Mouse (Mus musculus) hindbrain, embryonic 11.5 days (tissue): ENCODE results near the gene AC170998.1. TPM values are rescaled to one million over a fixed set of nuclear protein-coding genes. Genes with fewer than 3 reads are reported as not detected.

ENCODE experiments used
- ATAC-seq: fragments of 200-750 bp; cut with Nextera tagmentation; 2 replicates; pipeline ENCODE4 v1.8.0; 2017; ENCODE audit warnings: mild to moderate bottlenecking, moderate TSS enrichment, moderate library complexity; ENCODE audit not compliant: low FRiP score
- DNase-seq: peaks from one replicate; pipeline ENCODE4 v3.0.0-alpha.2; 2015; ENCODE audit warnings: low spot score
- H3K27ac ChIP-seq: fragments of 300-500 bp; sonication (generic); 2 replicates; pipeline ENCODE4 v1.5.1; 2014; ENCODE audit warnings: mild to moderate bottlenecking, low read depth, low read length
- H3K27me3 ChIP-seq: fragments of 300-500 bp; sonication (generic); 2 replicates; pipeline ENCODE4 v1.6.1; 2014; ENCODE audit warnings: mild to moderate bottlenecking, low read length, moderate library complexity, mixed read lengths; ENCODE audit not compliant: control insufficient read depth, insufficient read depth
- H3K36me3 ChIP-seq: fragments of 300-500 bp; sonication (generic); 2 replicates; pipeline ENCODE4 v1.6.1; 2014; ENCODE audit warnings: mild to moderate bottlenecking, low read length, moderate library complexity, mixed read lengths; ENCODE audit not compliant: control insufficient read depth, insufficient read depth
- H3K4me1 ChIP-seq: fragments of 300-500 bp; sonication (generic); replicated peaks from 2 replicates; pipeline ENCODE4 v1.6.1; 2014; ENCODE audit warnings: low read length, mixed read lengths; ENCODE audit not compliant: control insufficient read depth, insufficient read depth
- H3K4me2 ChIP-seq: fragments of 300-500 bp; sonication (generic); replicated peaks from 2 replicates; pipeline ENCODE4 v1.6.1; 2014; ENCODE audit warnings: mild to moderate bottlenecking, low read depth, low read length
- H3K4me3 ChIP-seq: fragments of 300-500 bp; sonication (generic); 2 replicates; pipeline ENCODE4 v1.5.1; 2014; ENCODE audit warnings: low read depth, low read length
- H3K9ac ChIP-seq: fragments of 300-500 bp; sonication (generic); 2 replicates; pipeline ENCODE4 v1.6.1; 2014; ENCODE audit warnings: low read depth, low read length
- H3K9me3 ChIP-seq: fragments of 300-500 bp; sonication (generic); 2 replicates; pipeline ENCODE4 v1.6.1; 2016; ENCODE audit warnings: low read length; ENCODE audit not compliant: control insufficient read depth
- WGBS: fragments of 180-500 bp; shearing (Covaris S2); extraction: QIAGEN DNeasy Blood & Tissue Kit; methylation state at CpG from one replicate; pipeline ENCODE4 v1.1.7; 2014; 5-methylcytosine and 5-hydroxymethylcytosine counted together
- polyA plus RNA-seq: library from polyadenylated mRNA; unstranded; fragments of >200 nt; fragmentation: Nextera tagmentation; extraction: Ambion mirVana; gene quantifications from 2 replicates; pipeline ENCODE4 v1.2.1, GENCODE M21; 2014

AC170998.1 gene
- polyA plus RNA-seq, 1 experiment from 2014 or later = 1.5 TPM

DNA sequence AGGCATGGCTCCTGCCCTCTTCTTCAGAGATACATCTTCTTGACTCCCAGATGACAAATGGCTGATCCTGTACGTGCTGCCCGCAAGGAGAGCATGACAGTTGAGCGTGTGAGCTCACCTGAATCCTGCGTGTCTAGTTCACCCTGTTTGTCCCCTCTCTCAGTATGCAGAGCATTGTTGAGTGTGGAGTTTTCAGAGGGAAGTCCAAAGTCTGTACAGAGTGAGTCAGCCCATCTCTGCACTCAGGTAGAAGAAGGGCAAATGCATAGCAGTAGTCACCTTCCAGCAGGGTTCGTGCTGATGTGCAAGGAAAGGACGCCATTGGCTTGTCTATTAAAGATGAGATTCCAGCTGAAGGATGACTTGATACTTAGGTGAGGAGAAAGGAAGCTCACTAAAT lies 13.4 kb downstream of the AC170998.1 start:
- Histone ChIP-seq H3K9me3 (no peaks in the 10 kb centered on the region), H3K4me1 (no peaks in the 10 kb centered on the region), H3K4me2 (no peak overlapping the region), H3K27me3 (no peaks in the 10 kb centered on the region), H3K4me3 (no peak overlapping the region), H3K27ac (no peak overlapping the region), H3K36me3 (0 out of 2 replicates have a peak, but pooled peaks cover 6% of the 10 kb centered on the region), H3K9ac (no peak overlapping the region)
- no peak for DNase-seq
- WGBS = 95% methylated on average over 6 of the region's 6 CpGs
- ATAC-seq = no peak

DNA sequence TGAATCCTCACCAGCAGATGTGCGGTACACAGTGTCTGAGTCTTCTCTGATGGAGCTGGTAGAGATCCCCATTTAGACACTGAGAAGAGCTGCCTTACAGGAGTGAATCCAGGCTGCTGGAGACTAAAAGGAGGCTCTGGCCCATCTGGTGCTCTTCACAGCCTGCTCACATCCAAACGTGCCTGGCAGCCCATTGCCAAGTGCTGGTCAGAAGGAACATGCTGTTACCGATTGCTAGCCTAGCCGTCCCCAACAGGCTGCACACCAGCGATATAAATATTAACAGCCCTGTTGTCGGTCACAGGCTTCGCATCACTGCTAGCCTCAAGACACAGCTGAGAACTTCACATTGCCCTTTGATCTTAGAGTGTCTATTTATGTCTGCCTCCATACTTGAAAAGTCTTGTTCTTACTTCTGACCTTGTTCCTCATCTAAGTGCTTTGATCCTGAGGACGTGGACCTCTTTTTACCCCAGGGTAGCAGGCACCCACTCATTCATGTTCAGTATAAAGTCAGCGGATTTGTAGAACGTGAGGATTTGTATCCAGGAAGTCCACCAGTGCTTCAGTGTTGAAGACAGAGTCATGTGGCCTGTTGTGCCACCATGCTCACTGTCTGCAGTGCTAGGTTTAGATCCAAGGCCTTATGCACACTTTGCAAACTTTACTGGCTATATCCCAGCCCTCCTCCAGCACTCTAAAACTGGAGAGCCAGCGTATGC lies 17.4 kb downstream of the AC170998.1 start:
- Histone ChIP-seq H3K27ac (no peak overlapping the region), H3K4me1 (no peaks in the 10 kb centered on the region), H3K27me3 (no peaks in the 10 kb centered on the region), H3K4me3 (no peak overlapping the region), H3K9me3 (no peaks in the 10 kb centered on the region), H3K4me2 (no peak overlapping the region), H3K36me3 (0 out of 2 replicates have a peak, but pooled peaks cover 10% of the 10 kb centered on the region), H3K9ac (no peak overlapping the region)
- no peak for ATAC-seq
- DNase-seq = no peak
- WGBS = 95% methylated on average over 11 of the region's 11 CpGs

DNA sequence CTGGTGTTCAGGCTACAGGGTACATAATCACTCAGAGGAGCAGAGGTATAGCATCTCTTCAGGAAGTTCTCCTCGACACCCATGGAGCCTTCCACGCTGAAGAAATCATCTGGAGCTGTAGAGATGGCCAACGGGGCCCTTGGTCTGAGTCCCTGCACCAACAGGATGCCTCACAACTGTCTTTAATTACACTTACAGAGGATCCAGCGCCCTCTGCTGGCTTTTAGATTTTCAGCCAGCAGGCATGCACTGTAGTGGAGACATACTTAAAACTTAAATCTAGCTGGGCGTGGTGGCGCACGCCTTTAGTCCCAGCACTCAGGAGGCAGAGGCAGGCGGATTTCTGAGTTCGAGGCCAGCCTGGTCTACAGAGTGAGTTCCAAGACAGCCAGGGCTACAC lies 18.0 kb downstream of the AC170998.1 start:
- Histone ChIP-seq H3K4me1 (no peaks in the 10 kb centered on the region), H3K4me3 (no peak overlapping the region), H3K36me3 (0 out of 2 replicates have a peak, but pooled peaks cover 10% of the 10 kb centered on the region), H3K27ac (no peak overlapping the region), H3K9me3 (no peaks in the 10 kb centered on the region), H3K9ac (no peak overlapping the region), H3K4me2 (no peak overlapping the region), H3K27me3 (no peaks in the 10 kb centered on the region)
- DNase-seq = peak; percentile 21
- no peak for ATAC-seq
- WGBS = 91% methylated on average over 9 of the region's 9 CpGs

DNA sequence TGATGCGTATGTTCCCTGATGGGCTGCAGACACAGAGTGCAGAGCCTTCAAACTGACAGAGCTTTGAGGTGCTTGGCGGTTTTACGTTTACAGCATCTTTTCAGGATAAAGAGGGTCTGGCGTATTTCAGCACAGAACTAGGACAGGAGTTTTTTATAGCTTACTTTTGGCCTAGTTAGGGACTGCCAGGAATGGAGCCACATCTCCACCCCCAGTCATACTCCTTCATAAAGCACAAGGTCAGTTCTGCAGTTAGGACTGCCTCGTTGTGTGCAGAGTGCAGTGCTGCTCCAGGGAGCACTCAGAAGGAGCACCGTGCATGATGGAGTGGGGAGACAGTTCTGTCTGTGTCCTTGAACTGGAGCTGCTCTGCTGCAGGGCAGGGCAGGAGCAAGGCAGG lies 19.9 kb downstream of the AC170998.1 start:
- 95% methylated on average over 6 of the region's 6 CpGs for WGBS
- H3K27ac ChIP-seq = no peak overlapping the region
- no peak overlapping the region for H3K4me2 ChIP-seq
- no peak overlapping the region for H3K9ac ChIP-seq
- no peaks in the 10 kb centered on the region for H3K4me1 ChIP-seq
- no peak for DNase-seq
- ATAC-seq = no peak
- H3K9me3 ChIP-seq = no peaks in the 10 kb centered on the region
- 0 out of 2 replicates have a peak, but pooled peaks cover 10% of the 10 kb centered on the region for H3K36me3 ChIP-seq
- H3K27me3 ChIP-seq = no peaks in the 10 kb centered on the region
- no peak overlapping the region for H3K4me3 ChIP-seq

DNA sequence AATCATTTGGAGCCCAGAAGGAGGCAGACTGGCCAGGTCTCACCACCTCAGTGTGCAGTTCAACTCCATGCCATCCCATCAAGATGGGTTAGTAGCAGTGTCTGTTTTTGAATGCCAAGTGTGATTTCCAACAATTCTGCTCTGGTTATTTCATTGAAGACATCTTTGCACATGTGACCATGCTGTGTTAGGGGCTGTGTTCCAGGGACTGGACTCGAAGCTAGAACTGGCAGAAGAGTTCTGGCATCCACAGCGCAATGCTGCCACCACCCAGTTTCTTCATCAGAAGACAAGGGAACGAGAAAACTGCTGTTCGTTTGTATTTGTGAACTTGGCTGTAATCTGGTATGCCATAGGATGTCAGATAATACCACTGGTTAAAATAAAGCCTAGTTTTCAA lies 22.1 kb downstream of the AC170998.1 start:
- no peaks in the 10 kb centered on the region for H3K4me1 ChIP-seq
- H3K4me2 ChIP-seq = no peak overlapping the region
- no peak overlapping the region for H3K4me3 ChIP-seq
- no peak for ATAC-seq
- no peak overlapping the region for H3K9ac ChIP-seq
- H3K27ac ChIP-seq = no peak overlapping the region
- no peaks in the 10 kb centered on the region for H3K9me3 ChIP-seq
- no peaks in the 10 kb centered on the region for H3K27me3 ChIP-seq
- WGBS = 95% methylated on average over 4 of the region's 4 CpGs
- no peak for DNase-seq
- 0 out of 2 replicates have a peak, but pooled peaks cover 10% of the 10 kb centered on the region for H3K36me3 ChIP-seq

DNA sequence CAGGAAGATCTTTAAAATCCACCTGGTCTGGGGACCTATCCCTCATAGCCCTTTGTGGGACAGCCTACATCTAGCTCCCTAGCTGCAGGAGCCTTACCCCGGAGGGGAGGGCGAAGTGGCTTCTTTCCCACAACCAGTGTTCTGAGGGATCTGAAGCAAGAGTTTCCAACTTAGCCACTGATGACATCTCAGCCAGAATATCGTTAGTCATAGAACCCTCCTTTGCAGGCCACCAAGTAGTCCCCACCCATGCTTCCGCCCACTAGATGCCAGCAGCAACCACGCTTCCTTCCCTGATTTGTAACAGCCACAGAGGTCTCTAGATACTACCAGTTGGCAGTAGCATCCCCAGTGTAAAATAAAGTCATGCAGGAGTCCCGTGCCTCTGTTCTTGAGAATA lies 24.7 kb downstream of the AC170998.1 start:
- Histone ChIP-seq H3K27ac (no peak overlapping the region), H3K4me2 (no peak overlapping the region), H3K9me3 (no peaks in the 10 kb centered on the region), H3K4me1 (no peaks in the 10 kb centered on the region), H3K36me3 (no peaks in the 10 kb centered on the region), H3K4me3 (no peak overlapping the region), H3K9ac (no peak overlapping the region), H3K27me3 (no peaks in the 10 kb centered on the region)
- DNase-seq (no peak), ATAC-seq (no peak)
- 85% methylated on average over 6 of the region's 6 CpGs for WGBS

DNA sequence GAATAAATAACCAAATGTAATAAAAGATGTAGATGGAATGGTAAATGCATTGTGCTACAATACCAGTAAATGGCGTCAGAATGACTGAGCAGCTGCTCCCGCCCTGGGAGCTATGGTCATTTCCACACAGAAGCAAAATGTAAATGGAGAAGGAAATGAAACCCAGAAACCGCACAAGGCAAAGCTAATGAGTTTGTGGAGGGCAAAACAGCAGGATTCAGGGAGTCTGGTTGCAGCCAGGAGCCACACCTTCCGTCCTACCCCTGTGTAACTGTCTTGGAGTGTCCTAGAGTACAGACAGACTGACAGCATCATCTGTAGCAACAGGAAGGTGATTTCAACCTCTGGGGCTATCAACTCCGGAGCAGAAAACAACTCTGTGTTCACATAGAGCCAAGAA lies 30.6 kb downstream of the AC170998.1 start:
- DNase-seq = no peak

DNA sequence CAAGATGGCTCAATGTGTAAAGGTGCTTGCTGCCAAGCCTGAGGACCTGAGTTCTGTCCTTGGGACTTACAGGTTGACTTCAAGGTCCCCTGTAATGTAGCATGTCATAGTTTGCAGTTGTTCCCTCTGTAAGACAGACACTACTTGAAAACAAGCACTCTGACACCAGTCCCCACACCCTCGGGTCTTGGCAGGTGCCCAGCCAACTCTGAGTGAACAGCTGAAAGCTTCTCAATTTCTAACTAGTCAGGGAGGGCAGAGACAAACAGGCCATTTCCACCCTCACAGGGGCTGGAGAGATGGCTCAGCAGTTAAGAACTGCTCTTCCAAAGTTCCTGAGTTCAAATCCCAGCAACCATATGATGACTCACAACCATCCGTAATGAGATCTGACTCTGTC lies 31.6 kb downstream of the AC170998.1 start:
- Histone ChIP-seq H3K36me3 (no peaks in the 10 kb centered on the region), H3K27ac (no peak overlapping the region), H3K4me3 (no peak overlapping the region), H3K4me1 (no peaks in the 10 kb centered on the region), H3K9me3 (no peaks in the 10 kb centered on the region), H3K27me3 (no peaks in the 10 kb centered on the region), H3K4me2 (no peak overlapping the region), H3K9ac (no peak overlapping the region)
- WGBS = 86% methylated on average over 2 of the region's 2 CpGs
- DNase-seq = no peak
- ATAC-seq = no peak

More for the DNA sequence above, 30.6 kb downstream of the AC170998.1 start:
- H3K4me2 ChIP-seq = no peak overlapping the region
- H3K4me3 ChIP-seq = no peak overlapping the region
- H3K27ac ChIP-seq = no peak overlapping the region
- 68% methylated on average over 5 of the region's 5 CpGs for WGBS
- no peaks in the 10 kb centered on the region for H3K36me3 ChIP-seq
- no peak for ATAC-seq
- H3K27me3 ChIP-seq = no peaks in the 10 kb centered on the region
- H3K9me3 ChIP-seq = no peaks in the 10 kb centered on the region
- H3K9ac ChIP-seq = no peak overlapping the region
- H3K4me1 ChIP-seq = no peaks in the 10 kb centered on the region

DNA sequence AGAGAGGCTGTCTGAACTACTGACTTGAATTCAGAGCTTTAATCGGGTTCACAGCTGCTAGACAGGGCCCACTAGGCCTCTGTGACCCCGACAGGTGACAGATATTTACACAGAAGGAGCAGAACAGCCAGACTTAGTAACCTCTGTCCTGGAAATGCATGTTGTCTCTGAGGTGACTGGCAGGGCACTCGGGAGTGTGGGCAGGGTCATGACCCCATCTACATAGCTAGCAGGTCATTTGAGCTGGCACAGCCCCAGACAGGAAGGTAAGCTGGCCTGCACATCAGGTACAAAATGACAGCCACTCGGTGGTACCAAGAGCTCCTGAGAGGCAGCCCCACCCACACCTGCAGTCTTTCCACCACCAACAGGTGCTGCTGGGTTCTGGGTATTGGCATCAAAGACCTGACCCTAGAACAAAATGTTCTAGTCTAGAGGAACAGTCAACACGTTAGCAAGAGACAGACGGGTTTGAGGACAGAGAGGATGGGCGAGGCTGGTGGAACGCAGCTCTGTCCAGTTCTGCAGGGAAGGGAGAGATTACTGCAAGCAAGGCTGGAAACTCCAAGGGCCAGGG lies 34.9 kb downstream of the AC170998.1 start:
- no peak overlapping the region for H3K4me2 ChIP-seq
- H3K9ac ChIP-seq = no peak overlapping the region
- ATAC-seq = no peak
- no peak overlapping the region for H3K4me3 ChIP-seq
- H3K9me3 ChIP-seq = no peaks in the 10 kb centered on the region
- no peaks in the 10 kb centered on the region for H3K36me3 ChIP-seq
- H3K27me3 ChIP-seq = no peaks in the 10 kb centered on the region
- no peaks in the 10 kb centered on the region for H3K4me1 ChIP-seq
- no peak for DNase-seq
- WGBS = 77% methylated on average over 8 of the region's 8 CpGs
- no peak overlapping the region for H3K27ac ChIP-seq
